Mouse (Mus musculus) stomach, postnatal 0 days (tissue): Measurements from ENCODE around the gene Tsfm. TPM values are rescaled to one million over a fixed set of nuclear protein-coding genes. Genes with fewer than 3 reads are reported as not detected.

Experiments used
- ATAC-seq: fragments of 200-750 bp; cut with Nextera tagmentation; 2 replicates; pipeline ENCODE4 v1.8.0; 2017; ENCODE audit not compliant: low FRiP score, low TSS enrichment
- DNase-seq: peaks from one replicate; pipeline ENCODE4 v3.0.0-alpha.2; 2016; ENCODE audit warnings: low spot score
- H3K27ac ChIP-seq: fragments of 300-500 bp; sonication (generic); replicated peaks from 2 replicates; pipeline ENCODE4 v1.5.1; 2014; ENCODE audit warnings: mild to moderate bottlenecking, control low read depth
- H3K27me3 ChIP-seq: fragments of 300-500 bp; sonication (generic); 2 replicates; pipeline ENCODE4 v1.6.1; 2014; ENCODE audit warnings: low read length; ENCODE audit not compliant: control insufficient read depth, insufficient read depth
- H3K36me3 ChIP-seq: fragments of 300-500 bp; sonication (generic); 2 replicates; pipeline ENCODE4 v1.6.1; 2014; ENCODE audit warnings: low read length, mixed read lengths; ENCODE audit not compliant: control insufficient read depth, insufficient read depth
- H3K4me1 ChIP-seq: fragments of 300-500 bp; sonication (generic); replicated peaks from 2 replicates; pipeline ENCODE4 v1.6.1; 2014; ENCODE audit warnings: antibody characterized with exemption; ENCODE audit not compliant: control insufficient read depth, insufficient read depth
- H3K4me2 ChIP-seq: fragments of 300-500 bp; sonication (generic); replicated peaks from 2 replicates; pipeline ENCODE4 v1.6.1; 2014; ENCODE audit warnings: low read depth, mild to moderate bottlenecking, control low read depth, moderate library complexity
- H3K4me3 ChIP-seq: fragments of 300-500 bp; sonication (generic); 2 replicates; pipeline ENCODE4 v1.5.1; 2014; ENCODE audit warnings: low read depth, low read length, control low read depth
- H3K9ac ChIP-seq: fragments of 300-500 bp; sonication (generic); 2 replicates; pipeline ENCODE4 v1.6.1; 2014; ENCODE audit warnings: mild to moderate bottlenecking, low read length, control low read depth, mixed read lengths
- H3K9me3 ChIP-seq: fragments of 300-500 bp; sonication (generic); 2 replicates; pipeline ENCODE4 v1.6.1; 2016; ENCODE audit warnings: low read length; ENCODE audit not compliant: control insufficient read depth
- CTCF ChIP-seq: IDR thresholded peaks from 2 replicates; pipeline ENCODE4 v1.5.1; 2016; ENCODE audit warnings: antibody characterized with exemption, low read depth, mild to moderate bottlenecking, moderate library complexity
- EP300 ChIP-seq: optimal IDR thresholded peaks from 2 replicates; pipeline ENCODE3; 2016; ENCODE audit warnings: antibody characterized with exemption
- WGBS: fragments of 180-500 bp; shearing (Covaris S2); extraction: QIAGEN DNeasy Blood & Tissue Kit; methylation state at CpG from one replicate; pipeline ENCODE4 v1.1.7; 2014; 5-methylcytosine and 5-hydroxymethylcytosine counted together
- polyA plus RNA-seq: library from polyadenylated mRNA; unstranded; fragments of >200 nt; fragmentation: Nextera tagmentation; extraction: Ambion mirVana; gene quantifications from 2 replicates; pipeline ENCODE4 v1.2.1, GENCODE M21; 2015

Tsfm gene
- polyA plus RNA-seq, 1 experiment from 2014 or later: 61.3 TPM

DNA sequence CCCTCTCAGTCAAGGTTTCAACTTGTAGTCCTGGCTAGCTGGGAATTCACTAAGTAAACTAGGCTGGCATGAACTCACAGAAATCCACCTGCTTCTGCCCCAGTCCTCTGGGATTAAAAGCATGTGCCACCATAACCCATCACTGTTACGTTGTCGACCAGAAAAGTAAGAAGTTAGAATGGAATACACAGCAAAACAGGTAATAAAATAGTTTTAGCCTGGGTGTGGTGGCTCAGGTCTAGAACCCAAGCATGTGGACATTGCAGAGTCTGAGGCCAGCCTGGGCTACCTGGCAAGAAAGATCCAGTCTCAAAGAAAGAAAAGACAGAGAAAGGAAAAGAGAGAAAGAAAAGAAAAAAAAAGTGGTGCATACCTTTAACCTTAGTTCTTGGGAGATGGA is 30.9 kb upstream of the Tsfm start:
- 70% methylated on average over 2 of the region's 2 CpGs for WGBS
- Histone ChIP-seq H3K27me3 (no peaks in the 10 kb centered on the region), H3K36me3 (peaks cover 10% of the 10 kb centered on the region; the same call in 1 of the 2 replicates), H3K9me3 (no peaks in the 10 kb centered on the region), H3K27ac (no peak overlapping the region), H3K9ac (no peak overlapping the region), H3K4me1 (0 out of 2 replicates have a peak, but pooled peaks cover 4% of the 10 kb centered on the region), H3K4me3 (no peak overlapping the region), H3K4me2 (no peak overlapping the region)
- DNase-seq (no peak), ATAC-seq (no peak)
- TF ChIP-seq EP300 (no peak), CTCF (no peak)

DNA sequence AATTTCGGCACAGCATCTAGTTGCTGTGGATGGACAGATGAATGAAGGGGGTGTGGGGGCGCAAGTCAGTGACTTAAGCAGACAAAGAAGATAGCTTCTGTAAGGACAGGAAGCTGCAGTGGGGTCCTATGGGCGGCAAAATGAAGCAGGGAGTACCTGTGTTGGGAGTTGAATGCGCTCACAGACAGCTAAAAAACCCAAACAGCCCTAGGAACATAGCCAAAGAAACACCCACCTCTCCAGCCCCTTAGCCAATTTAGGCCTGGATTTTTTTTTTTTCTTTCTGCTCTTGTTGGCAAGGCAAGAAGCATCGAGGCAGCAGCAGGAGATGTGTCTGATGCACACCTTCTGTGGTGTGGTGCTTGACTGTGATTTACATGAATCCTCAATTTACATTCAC is 30.4 kb upstream of the Tsfm start:
- H3K9me3 ChIP-seq: no peaks in the 10 kb centered on the region
- DNase-seq (no peak), ATAC-seq (no peak)
- WGBS: 49% methylated on average over 5 of the region's 5 CpGs
- 0 out of 2 replicates have a peak, but pooled peaks cover 4% of the 10 kb centered on the region for H3K4me1 ChIP-seq
- H3K4me3 ChIP-seq: no peak overlapping the region
- 0 out of 2 replicates have a peak, but pooled peaks cover 10% of the 10 kb centered on the region for H3K36me3 ChIP-seq
- TF ChIP-seq EP300: no peak
- no peak for TF ChIP-seq CTCF
- H3K4me2 ChIP-seq: no peak overlapping the region
- no peak overlapping the region for H3K9ac ChIP-seq
- no peak overlapping the region for H3K27ac ChIP-seq
- H3K27me3 ChIP-seq: no peaks in the 10 kb centered on the region

DNA sequence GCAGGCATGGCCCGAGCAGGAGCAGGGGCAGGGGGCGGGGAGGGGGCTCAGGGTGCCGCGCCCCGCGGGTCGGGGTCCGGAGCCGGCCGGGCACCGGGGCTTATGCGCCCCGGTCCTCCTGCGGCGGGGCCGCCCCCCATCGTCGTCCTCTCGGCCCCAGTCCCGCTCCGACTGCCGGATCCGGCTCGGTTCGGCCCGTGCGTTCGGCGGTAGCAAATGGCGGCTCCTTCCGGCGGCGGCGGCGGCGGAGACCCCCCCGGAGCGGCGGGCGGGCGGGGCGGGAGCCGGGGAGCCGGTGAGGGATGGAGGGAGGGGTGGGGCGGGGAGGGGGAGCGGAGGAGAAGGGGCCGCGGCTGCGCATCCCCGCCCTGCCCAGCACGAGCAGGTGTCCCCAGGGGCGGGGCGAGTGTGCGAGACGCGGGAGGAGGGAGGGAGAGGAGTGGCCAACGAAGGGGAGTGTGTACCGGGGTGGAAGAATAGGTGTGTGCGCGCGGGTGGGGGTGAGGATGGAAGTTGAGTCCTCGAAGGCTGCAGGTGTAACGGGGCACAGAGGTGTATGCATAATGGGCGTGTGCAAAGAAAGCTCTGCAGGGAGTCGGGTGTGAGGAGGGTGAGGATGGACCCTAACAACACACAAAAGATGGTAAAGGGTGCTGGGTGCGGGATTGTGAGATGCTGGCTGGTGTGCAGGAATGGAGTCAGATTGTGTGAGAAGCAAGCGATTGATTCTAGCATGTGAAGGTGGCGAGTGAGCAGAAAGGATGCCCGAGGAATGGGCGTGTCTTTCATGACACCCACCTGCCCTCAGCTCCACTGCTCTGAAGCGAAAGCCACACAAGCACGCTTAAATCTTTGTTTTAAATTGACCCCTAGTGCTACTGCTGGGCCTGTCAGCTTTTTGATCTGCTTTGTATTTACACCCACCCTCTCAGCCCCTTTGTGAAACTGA is 29.6 kb upstream of the Tsfm start, which contains the start of gene March9:
Gene March9, minus strand, starts transcription at position 217 of the 949 bp plus-strand sequence.
- 2% methylated on average over 58 of the region's 72 CpGs for WGBS
- peak; percentile 34; the same call in 1 of the 2 replicates for ATAC-seq

DNA sequence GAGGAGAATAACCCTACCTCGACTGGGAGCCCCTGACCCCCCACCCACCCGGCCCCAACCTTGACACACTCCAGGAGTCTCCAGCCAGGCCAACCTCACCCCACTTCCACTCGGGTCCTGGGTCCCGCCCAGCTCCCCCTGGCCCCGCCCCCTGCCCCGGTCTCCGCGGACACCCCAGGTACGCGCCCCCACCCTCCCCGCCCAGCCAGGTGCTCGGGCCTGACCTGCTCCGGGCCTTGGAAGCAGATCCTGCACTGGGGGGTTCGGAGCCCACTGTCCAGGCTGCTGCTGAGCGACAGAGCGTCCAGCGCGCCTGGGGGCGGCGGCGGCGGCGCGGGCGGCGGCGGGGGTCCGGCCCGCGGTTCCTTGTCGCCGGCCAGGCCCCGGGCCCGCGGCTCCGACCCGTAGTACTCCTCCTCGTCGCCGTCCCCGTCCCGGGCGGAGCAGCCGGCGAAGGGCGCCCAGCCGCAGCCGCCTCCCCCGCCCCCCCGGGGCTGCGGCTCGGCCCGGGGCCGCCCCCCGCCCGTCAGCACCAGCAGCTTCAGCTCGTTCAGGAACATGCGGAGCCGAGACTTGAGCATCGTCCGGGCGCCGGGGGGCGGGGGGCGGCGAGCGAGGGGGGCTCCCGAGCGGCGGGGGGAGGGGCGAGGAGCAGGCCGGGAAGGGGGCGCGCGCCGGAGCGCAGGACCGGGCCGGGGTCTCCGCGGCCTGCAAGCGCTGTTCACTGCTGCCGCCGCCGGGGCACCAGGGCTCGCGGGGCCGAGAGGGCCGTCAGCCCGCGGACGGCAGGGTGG is 28.7 kb upstream of the Tsfm start:
- under 1% methylated on average over 27 of the region's 92 CpGs for WGBS
- peaks cover 6% of the 10 kb centered on the region; the same call in 1 of the 2 replicates for H3K36me3 ChIP-seq
- 0 out of 2 replicates have a peak, but pooled peaks cover 4% of the 10 kb centered on the region for H3K4me1 ChIP-seq
- TF ChIP-seq EP300 (no peak), CTCF (no peak)
- no peaks in the 10 kb centered on the region for H3K27me3 ChIP-seq
- 0 out of 2 replicates have a peak overlapping the region, but pooled peaks have one; percentile 24 for H3K27ac ChIP-seq
- no peak for ATAC-seq
- DNase-seq: peak; percentile 51
- no peaks in the 10 kb centered on the region for H3K9me3 ChIP-seq
- H3K9ac ChIP-seq: peak overlapping the region; percentile 73
- peak overlapping the region; percentile 72 for H3K4me3 ChIP-seq
- peak overlapping the region; percentile 100 for H3K4me2 ChIP-seq

More for the DNA sequence above, 29.6 kb upstream of the Tsfm start, which contains the start of gene March9:
- Histone ChIP-seq H3K36me3 (0 out of 2 replicates have a peak, but pooled peaks cover 9% of the 10 kb centered on the region), H3K4me2 (peak within 1 kb of the TSS; percentile 100), H3K27me3 (no peaks in the 10 kb centered on the region), H3K9ac (peak within 1 kb of the TSS; percentile 73), H3K27ac (0 out of 2 replicates have a peak within 1 kb of the TSS, but pooled peaks have one; percentile 24), H3K4me3 (peak within 1 kb of the TSS; percentile 72), H3K4me1 (0 out of 2 replicates have a peak, but pooled peaks cover 4% of the 10 kb centered on the region), H3K9me3 (no peaks in the 10 kb centered on the region)
- TF ChIP-seq EP300 (no peak), CTCF (no peak)
- peak; percentile 86 for DNase-seq

DNA sequence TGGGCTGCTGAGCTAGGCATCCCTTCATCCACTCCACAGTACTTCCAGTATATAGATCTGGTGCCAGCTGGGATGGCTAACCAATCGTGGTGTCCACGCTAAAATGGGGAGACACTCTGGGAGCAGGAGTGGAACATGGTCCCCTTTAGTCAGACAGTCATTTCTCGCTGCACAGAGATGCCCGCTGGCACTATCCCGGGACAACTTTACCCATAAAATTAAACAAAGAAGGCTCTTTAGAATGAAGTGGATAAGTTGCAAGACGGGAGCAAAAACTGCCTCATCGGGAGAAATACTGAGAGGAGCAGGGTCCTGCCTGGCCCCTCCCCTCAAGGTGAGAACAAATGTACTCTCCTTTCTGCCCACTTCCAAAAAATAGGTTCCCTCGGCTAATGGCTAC is 28.1 kb upstream of the Tsfm start:
- DNase-seq: no peak
- TF ChIP-seq EP300 (no peak), CTCF (no peak)
- 9% methylated on average over 8 of the region's 8 CpGs for WGBS
- Histone ChIP-seq H3K4me2 (peak overlapping the region; percentile 100), H3K9ac (no peak overlapping the region; the same call in 1 of the 2 replicates), H3K36me3 (peaks cover 6% of the 10 kb centered on the region; the same call in 1 of the 2 replicates), H3K4me1 (0 out of 2 replicates have a peak, but pooled peaks cover 4% of the 10 kb centered on the region), H3K4me3 (peak overlapping the region; percentile 72; the same call in 1 of the 2 replicates), H3K9me3 (no peaks in the 10 kb centered on the region), H3K27ac (no peak overlapping the region), H3K27me3 (no peaks in the 10 kb centered on the region)
- ATAC-seq: no peak
